Mouse (Mus musculus) heart, embryonic 14.5 days (tissue): ENCODE measurements at regions not wholly inside any gene's neighbourhood (a gene's known extent, or its start where the extent isn't known, plus 50 kb on each side); places are given as distances from the start of the nearest gene placed in this dataset.

Experiments used
- ATAC-seq: fragments of 200-750 bp; cut with Nextera tagmentation; 2 replicates; pipeline ENCODE4 v1.8.0; 2017; ENCODE audit warnings: low read depth, moderate TSS enrichment; ENCODE audit not compliant: insufficient number of reproducible peaks, insufficient read depth, low FRiP score
- H3K27ac ChIP-seq, 2 experiments: fragments of 200-500 bp in 1 of 2; fragments of 300-500 bp in 1 of 2; sonication (generic) in 1 of 2; replicated peaks in 1 of 2; 2 replicates each; pipeline ENCODE4 v1.5.1; 2012 to 2014; ENCODE audit warnings: low read depth in 2 of 2, low read length in 2 of 2, control low read depth in 1 of 2, mild to moderate bottlenecking in 1 of 2, mixed read lengths in 1 of 2; ENCODE audit not compliant: control insufficient read depth in 1 of 2, insufficient read depth in 1 of 2
- H3K27me3 ChIP-seq: fragments of 300-500 bp; sonication (generic); 2 replicates; pipeline ENCODE4 v1.6.1; 2014; ENCODE audit warnings: mild to moderate bottlenecking, low read length, control low read depth; ENCODE audit not compliant: control insufficient read depth, insufficient read depth
- H3K36me3 ChIP-seq: fragments of 300-500 bp; sonication (generic); 2 replicates; pipeline ENCODE4 v1.6.1; 2014; ENCODE audit warnings: mild to moderate bottlenecking, control low read depth, low read length, mixed read lengths; ENCODE audit not compliant: control insufficient read depth, insufficient read depth
- H3K4me1 ChIP-seq, 2 experiments: fragments of 200-500 bp in 1 of 2; fragments of 300-500 bp in 1 of 2; sonication (generic) in 1 of 2; 2 replicates each; pipeline ENCODE4 v1.6.1; 2012 to 2014; ENCODE audit warnings: low read length in 2 of 2, control low read depth in 1 of 2, mixed read lengths in 1 of 2; ENCODE audit not compliant: control insufficient read depth in 2 of 2, insufficient read depth in 2 of 2
- H3K4me2 ChIP-seq: fragments of 300-500 bp; sonication (generic); 2 replicates; pipeline ENCODE4 v1.6.1; 2014; ENCODE audit warnings: mild to moderate bottlenecking, low read length
- H3K4me3 ChIP-seq, 2 experiments: fragments of 200-500 bp in 1 of 2; fragments of 300-500 bp in 1 of 2; sonication (generic) in 1 of 2; 2 replicates each; pipeline ENCODE4 v1.5.1; 2012 to 2014; ENCODE audit warnings: low read length in 2 of 2, mild to moderate bottlenecking in 2 of 2, control low read depth in 1 of 2, low read depth in 1 of 2, moderate library complexity in 1 of 2; ENCODE audit not compliant: control insufficient read depth in 1 of 2, insufficient read depth in 1 of 2
- H3K9ac ChIP-seq: fragments of 300-500 bp; sonication (generic); 2 replicates; pipeline ENCODE4 v1.6.1; 2014; ENCODE audit warnings: mild to moderate bottlenecking, low read length
- H3K9me3 ChIP-seq: fragments of 300-500 bp; sonication (generic); 2 replicates; pipeline ENCODE4 v1.6.1; 2016; ENCODE audit warnings: low read length, control low read depth; ENCODE audit not compliant: control insufficient read depth
- WGBS: fragments of 180-500 bp; shearing (Covaris S2); extraction: QIAGEN DNeasy Blood & Tissue Kit; methylation state at CpG from one replicate; pipeline ENCODE4 v1.1.7; 2014; 5-methylcytosine and 5-hydroxymethylcytosine counted together

GRCm38 (mm10) chr3:40120298-40120875, 410.7 kb upstream of the Intu start:
- 26% methylated on average over 4 of the region's 4 CpGs for WGBS
- H3K4me3 ChIP-seq, result no peak overlapping the region
- H3K9ac ChIP-seq, result no peak overlapping the region
- peaks cover 0 to 2% of the 10 kb centered on the region in 2 experiments; a peak in 1 of 4 replicates for H3K4me1 ChIP-seq
- no peaks in the 10 kb centered on the region for H3K36me3 ChIP-seq
- no peak overlapping the region for H3K27ac ChIP-seq
- H3K27me3 ChIP-seq, result no peaks in the 10 kb centered on the region
- H3K9me3 ChIP-seq, result no peaks in the 10 kb centered on the region
- H3K4me2 ChIP-seq, result no peak overlapping the region
- peak; percentile 56; the same call in 1 of the 2 replicates for ATAC-seq

GRCm38 (mm10) chr3:40123558-40124236, 407.4 kb upstream of the Intu start:
- Histone ChIP-seq H3K4me1 (peaks cover 0 to 2% of the 10 kb centered on the region in 2 experiments; a peak in 1 of 4 replicates), H3K9me3 (no peaks in the 10 kb centered on the region)
- ATAC-seq, result no peak

DNA sequence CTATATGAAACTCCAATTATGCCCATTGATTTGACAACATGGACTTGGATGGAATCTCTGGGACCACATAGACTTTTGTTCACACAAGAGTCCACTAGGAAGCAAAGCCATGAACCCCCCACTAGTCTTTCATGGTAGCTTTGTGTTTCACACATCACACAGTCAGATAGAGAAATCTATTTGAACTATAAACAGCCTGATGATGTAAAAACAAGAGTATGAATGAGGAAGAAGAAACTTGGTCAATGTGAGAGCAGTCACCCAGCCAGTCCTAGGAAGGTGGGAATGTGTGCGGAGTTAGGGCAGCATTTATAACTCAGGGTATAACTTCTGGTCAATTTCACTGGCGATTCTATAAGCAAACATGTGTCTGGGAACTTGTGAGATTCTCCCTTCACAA, 404.2 kb upstream of the Intu start:
- no peaks in the 10 kb centered on the region for H3K9me3 ChIP-seq
- no peaks in the 10 kb centered on the region for H3K27me3 ChIP-seq
- H3K27ac ChIP-seq, result no peak overlapping the region
- ATAC-seq, result no peak
- H3K9ac ChIP-seq, result no peak overlapping the region
- 78% methylated on average over 2 of the region's 2 CpGs for WGBS
- H3K4me3 ChIP-seq, result no peak overlapping the region
- peaks cover 3% of the 10 kb centered on the region in 2 experiments; a peak in 2 of 4 replicates for H3K4me1 ChIP-seq
- no peaks in the 10 kb centered on the region for H3K36me3 ChIP-seq
- no peak overlapping the region for H3K4me2 ChIP-seq

More at GRCm38 (mm10) chr3:40123558-40124236, 407.4 kb upstream of the Intu start:
- no peak overlapping the region for H3K9ac ChIP-seq
- no peak overlapping the region for H3K27ac ChIP-seq
- H3K27me3 ChIP-seq, result no peaks in the 10 kb centered on the region
- no peak overlapping the region for H3K4me2 ChIP-seq
- H3K4me3 ChIP-seq, result no peak overlapping the region
- H3K36me3 ChIP-seq, result no peaks in the 10 kb centered on the region
- 84% methylated on average over 9 of the region's 9 CpGs for WGBS

DNA sequence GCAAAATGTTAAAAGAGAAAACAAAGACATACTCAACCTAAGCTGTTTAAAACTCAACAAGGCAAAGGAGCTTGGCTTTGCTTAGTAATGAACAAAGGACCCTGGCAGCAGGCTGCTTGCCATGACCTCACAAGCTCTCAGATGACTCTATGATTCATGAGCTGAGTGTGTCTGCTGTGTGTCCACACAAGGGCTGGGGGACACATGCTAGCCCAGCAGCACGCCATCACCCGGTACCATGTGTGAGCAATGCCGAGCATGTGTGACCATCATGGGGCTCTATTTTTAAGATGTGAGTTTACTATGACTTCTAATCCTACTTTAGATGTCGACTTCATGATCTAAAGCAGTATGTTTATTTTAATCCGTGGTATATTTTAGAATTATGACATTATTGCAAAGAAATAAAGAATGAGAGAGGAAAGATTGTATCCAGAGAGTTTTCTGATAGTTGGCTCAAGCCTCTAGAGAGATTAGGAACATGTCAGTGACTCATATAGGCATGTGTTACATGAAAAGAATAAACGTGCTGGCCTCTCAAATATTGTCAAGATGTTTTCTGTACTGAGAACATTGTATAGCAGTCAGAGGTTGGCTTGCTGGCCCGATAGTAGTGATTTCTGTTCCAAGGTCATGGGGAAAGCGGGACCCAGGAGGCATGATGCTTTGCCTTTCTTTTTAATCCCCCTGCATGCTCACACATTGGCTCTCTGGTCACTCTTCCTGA, 400.1 kb upstream of the Intu start:
- ATAC-seq, result no peak
- WGBS, result 68% methylated on average over 8 of the region's 8 CpGs

GRCm38 (mm10) chr3:40138671-40139070, 392.4 kb upstream of the Intu start:
- Histone ChIP-seq H3K9me3 (no peaks in the 10 kb centered on the region), H3K4me3 (no peak overlapping the region), H3K27me3 (no peaks in the 10 kb centered on the region), H3K36me3 (no peaks in the 10 kb centered on the region), H3K9ac (no peak overlapping the region), H3K27ac (no peak overlapping the region), H3K4me1 (no peaks in the 10 kb centered on the region), H3K4me2 (no peak overlapping the region)
- no peak for ATAC-seq
- WGBS, result 79% methylated on average over 5 of the region's 5 CpGs

More for the DNA sequence above, 400.1 kb upstream of the Intu start:
- no peak overlapping the region for H3K4me3 ChIP-seq
- no peaks in the 10 kb centered on the region for H3K9me3 ChIP-seq
- H3K27me3 ChIP-seq, result no peaks in the 10 kb centered on the region
- H3K27ac ChIP-seq, result no peak overlapping the region
- no peak overlapping the region for H3K4me2 ChIP-seq
- peaks cover 3% of the 10 kb centered on the region in 2 experiments; a peak in 2 of 4 replicates for H3K4me1 ChIP-seq
- H3K36me3 ChIP-seq, result no peaks in the 10 kb centered on the region
- H3K9ac ChIP-seq, result no peak overlapping the region

GRCm38 (mm10) chr3:40142229-40142628, 388.9 kb upstream of the Intu start:
- 87% methylated on average over 5 of the region's 5 CpGs for WGBS

GRCm38 (mm10) chr3:40158631-40159030, 372.5 kb upstream of the Intu start:
- no peak for ATAC-seq
- 62% methylated on average over 6 of the region's 6 CpGs for WGBS
- H3K9ac ChIP-seq, result no peak overlapping the region
- no peak overlapping the region for H3K4me3 ChIP-seq
- no peaks in the 10 kb centered on the region for H3K36me3 ChIP-seq
- H3K9me3 ChIP-seq, result no peaks in the 10 kb centered on the region
- H3K4me1 ChIP-seq, result no peaks in the 10 kb centered on the region
- no peak overlapping the region for H3K4me2 ChIP-seq
- no peaks in the 10 kb centered on the region for H3K27me3 ChIP-seq
- no peak overlapping the region for H3K27ac ChIP-seq

More at GRCm38 (mm10) chr3:40142229-40142628, 388.9 kb upstream of the Intu start:
- Histone ChIP-seq H3K4me1 (no peaks in the 10 kb centered on the region), H3K4me3 (no peak overlapping the region), H3K27ac (no peak overlapping the region), H3K27me3 (no peaks in the 10 kb centered on the region), H3K4me2 (no peak overlapping the region), H3K36me3 (no peaks in the 10 kb centered on the region), H3K9ac (no peak overlapping the region), H3K9me3 (no peaks in the 10 kb centered on the region)
- no peak for ATAC-seq
